Mouse (Mus musculus) heart, embryonic 11.5 days (tissue): ENCODE measurements at regions not wholly inside any gene's neighbourhood (a gene's known extent, or its start where the extent isn't known, plus 50 kb on each side); places are given as distances from the start of the nearest gene placed in this dataset.

ENCODE experiments used
- ATAC-seq: fragments of 200-750 bp; cut with Nextera tagmentation; replicated peaks from 2 replicates; pipeline ENCODE4 v1.8.0; 2017; ENCODE audit warnings: moderate library complexity; ENCODE audit not compliant: insufficient number of reproducible peaks, low FRiP score, low TSS enrichment
- H3K27ac ChIP-seq: fragments of 300-500 bp; sonication (generic); 2 replicates; pipeline ENCODE4 v1.5.1; 2014; ENCODE audit warnings: mild to moderate bottlenecking, low read depth, low read length
- H3K27me3 ChIP-seq: fragments of 300-500 bp; sonication (generic); 2 replicates; pipeline ENCODE4 v1.6.1; 2014; ENCODE audit warnings: mild to moderate bottlenecking, low read length, mixed read lengths; ENCODE audit not compliant: control insufficient read depth, insufficient read depth
- H3K36me3 ChIP-seq: fragments of 300-500 bp; sonication (generic); 2 replicates; pipeline ENCODE4 v1.6.1; 2014; ENCODE audit warnings: mild to moderate bottlenecking, low read length, moderate library complexity, mixed read lengths; ENCODE audit not compliant: control insufficient read depth, insufficient read depth
- H3K4me1 ChIP-seq: fragments of 300-500 bp; sonication (generic); 2 replicates; pipeline ENCODE4 v1.6.1; 2014; ENCODE audit warnings: low read length; ENCODE audit not compliant: control insufficient read depth, insufficient read depth
- H3K4me2 ChIP-seq: fragments of 300-500 bp; sonication (generic); 2 replicates; pipeline ENCODE4 v1.6.1; 2014; ENCODE audit warnings: mild to moderate bottlenecking, moderate library complexity
- H3K4me3 ChIP-seq: fragments of 300-500 bp; sonication (generic); 2 replicates; pipeline ENCODE4 v1.5.1; 2014; ENCODE audit warnings: low read depth, low read length
- H3K9ac ChIP-seq: fragments of 300-500 bp; sonication (generic); 2 replicates; pipeline ENCODE4 v1.6.1; 2014; ENCODE audit warnings: mild to moderate bottlenecking, low read depth, low read length, moderate library complexity
- H3K9me3 ChIP-seq: fragments of 300-500 bp; sonication (generic); replicated peaks from 2 replicates; pipeline ENCODE4 v1.6.1; 2016; ENCODE audit warnings: low read length; ENCODE audit not compliant: control insufficient read depth
- WGBS: fragments of 180-500 bp; shearing (Covaris S2); extraction: QIAGEN DNeasy Blood & Tissue Kit; methylation state at CpG from one replicate; pipeline ENCODE4 v1.1.7; 2014; ENCODE audit not compliant: insufficient replicate concordance; 5-methylcytosine and 5-hydroxymethylcytosine counted together

DNA sequence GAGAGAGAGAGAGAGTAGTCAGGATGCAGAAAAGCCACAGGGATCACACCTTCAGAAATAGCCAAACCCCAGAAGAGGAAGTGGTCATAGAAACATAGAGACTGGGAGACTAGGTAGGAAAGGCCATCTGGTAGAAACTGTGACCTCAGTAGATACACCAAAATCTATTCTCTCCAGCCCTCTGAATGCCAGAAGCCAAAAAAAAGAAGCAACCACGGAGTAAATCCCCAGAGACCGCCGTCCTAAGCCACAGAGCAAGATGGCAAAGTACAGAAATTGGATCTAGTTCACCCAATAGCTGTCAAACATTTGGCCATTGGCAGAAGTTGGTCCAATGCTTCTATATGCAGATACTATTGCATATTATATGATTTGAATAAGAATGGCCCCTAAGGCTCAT lies 86.5 kb upstream of the Usp24 start:
- 0 out of 2 replicates have a peak, but pooled peaks cover 6% of the 10 kb centered on the region for H3K4me1 ChIP-seq
- no peak overlapping the region for H3K4me3 ChIP-seq
- H3K4me2 ChIP-seq, result no peak overlapping the region
- H3K36me3 ChIP-seq, result no peaks in the 10 kb centered on the region
- H3K9me3 ChIP-seq, result no peaks in the 10 kb centered on the region
- ATAC-seq, result no peak
- no peak overlapping the region for H3K27ac ChIP-seq
- 60% methylated on average over 3 of the region's 3 CpGs for WGBS
- no peak overlapping the region for H3K9ac ChIP-seq
- no peaks in the 10 kb centered on the region for H3K27me3 ChIP-seq

DNA sequence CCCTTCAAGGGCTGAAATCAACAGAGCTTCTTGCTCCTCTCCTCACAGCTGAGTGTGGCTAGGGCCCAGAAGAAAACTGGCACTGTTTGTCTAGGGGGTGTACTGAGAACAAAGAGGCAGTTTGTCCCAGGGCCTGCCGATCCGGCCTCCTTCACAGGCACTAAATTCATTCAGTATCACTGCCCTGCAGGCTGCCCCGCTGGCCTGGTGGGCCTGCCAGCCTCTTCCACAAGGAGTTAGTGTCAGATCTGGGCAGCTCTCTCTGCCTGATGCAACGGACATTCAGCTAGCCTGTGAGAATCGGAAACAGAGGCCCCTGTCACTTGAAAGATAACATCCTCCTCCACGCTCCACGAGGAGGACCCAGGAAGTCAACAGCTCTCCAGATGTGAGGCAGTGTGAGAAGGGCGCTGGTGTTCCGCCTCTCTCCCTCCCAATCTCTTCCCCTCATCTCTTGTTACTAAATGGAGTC lies 83.5 kb upstream of the Usp24 start:
- Histone ChIP-seq H3K36me3 (no peaks in the 10 kb centered on the region), H3K4me3 (no peak overlapping the region), H3K9me3 (no peaks in the 10 kb centered on the region), H3K4me2 (peak overlapping the region; percentile 23), H3K9ac (0 out of 2 replicates have a peak overlapping the region, but pooled peaks have one; percentile 13), H3K4me1 (0 out of 2 replicates have a peak, but pooled peaks cover 6% of the 10 kb centered on the region), H3K27me3 (no peaks in the 10 kb centered on the region), H3K27ac (peak overlapping the region; percentile 47; the same call in 1 of the 2 replicates)
- no peak for ATAC-seq
- 15% methylated on average over 9 of the region's 9 CpGs for WGBS

DNA sequence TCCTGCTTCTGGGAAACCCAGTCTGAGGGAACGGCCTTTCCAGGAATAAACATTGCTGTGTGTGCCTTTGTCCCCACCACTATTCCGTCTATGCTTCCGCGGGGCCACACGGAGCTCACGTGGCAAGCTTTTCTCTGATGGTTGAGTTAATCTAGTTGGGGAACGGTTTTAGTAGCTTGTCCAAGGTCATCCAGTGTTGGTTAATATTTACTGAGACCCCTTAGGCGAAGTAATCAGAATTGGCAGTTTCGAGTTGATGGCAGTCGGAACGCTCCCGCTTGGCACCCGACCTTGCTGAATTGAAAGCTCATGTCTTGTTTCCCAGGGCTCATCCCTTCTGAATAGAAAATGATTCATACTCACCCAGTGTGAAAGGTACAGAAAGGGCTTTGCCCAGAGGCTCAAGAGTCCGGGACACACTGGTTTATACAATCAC lies 71.6 kb upstream of the Usp24 start:
- no peaks in the 10 kb centered on the region for H3K27me3 ChIP-seq
- 88% methylated on average over 14 of the region's 14 CpGs for WGBS
- no peak overlapping the region for H3K27ac ChIP-seq
- ATAC-seq, result no peak
- 0 out of 2 replicates have a peak, but pooled peaks cover 2% of the 10 kb centered on the region for H3K9me3 ChIP-seq
- peaks cover 2% of the 10 kb centered on the region; the same call in 1 of the 2 replicates for H3K4me1 ChIP-seq
- H3K4me2 ChIP-seq, result no peak overlapping the region
- H3K4me3 ChIP-seq, result no peak overlapping the region
- no peak overlapping the region for H3K9ac ChIP-seq
- no peaks in the 10 kb centered on the region for H3K36me3 ChIP-seq

DNA sequence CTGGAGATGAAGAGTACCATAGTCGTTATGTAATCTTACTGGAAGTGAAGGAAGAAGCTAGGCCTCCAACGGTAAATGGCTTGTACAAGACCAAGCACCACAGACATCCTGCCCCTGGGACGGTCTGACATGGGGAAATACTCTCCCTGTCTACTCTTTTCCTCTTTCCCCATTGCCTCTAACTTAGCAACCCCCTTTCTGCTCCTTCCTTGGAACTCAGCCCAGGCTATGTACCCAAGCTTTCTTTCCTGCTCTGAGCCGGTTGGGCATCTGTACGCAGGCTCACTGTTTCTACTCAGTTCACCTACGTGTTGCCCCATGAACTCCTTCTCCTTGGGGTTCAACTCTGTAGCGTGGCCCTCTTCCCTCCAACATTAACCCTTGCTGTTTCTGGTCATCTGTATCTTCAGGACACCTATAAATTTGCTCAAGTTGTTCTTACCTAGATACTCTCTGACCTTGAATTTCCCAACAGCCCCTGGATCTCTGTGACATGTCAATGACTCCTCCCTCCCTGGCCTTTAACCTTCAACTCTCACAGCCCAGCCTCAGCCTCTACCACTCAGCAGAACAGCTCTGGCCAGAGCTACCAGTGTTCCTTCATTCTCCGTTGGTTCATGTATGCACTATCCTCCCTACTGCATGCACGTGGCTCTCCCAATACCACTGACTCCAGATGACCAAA lies 71.0 kb upstream of the Usp24 start:
- H3K27ac ChIP-seq, result no peak overlapping the region
- 80% methylated on average over 9 of the region's 9 CpGs for WGBS
- no peak overlapping the region for H3K4me3 ChIP-seq
- no peak for ATAC-seq
- H3K27me3 ChIP-seq, result no peaks in the 10 kb centered on the region
- H3K4me2 ChIP-seq, result no peak overlapping the region
- peaks cover 4% of the 10 kb centered on the region; the same call in 1 of the 2 replicates for H3K4me1 ChIP-seq
- H3K9me3 ChIP-seq, result 0 out of 2 replicates have a peak, but pooled peaks cover 2% of the 10 kb centered on the region
- H3K9ac ChIP-seq, result no peak overlapping the region
- H3K36me3 ChIP-seq, result no peaks in the 10 kb centered on the region

DNA sequence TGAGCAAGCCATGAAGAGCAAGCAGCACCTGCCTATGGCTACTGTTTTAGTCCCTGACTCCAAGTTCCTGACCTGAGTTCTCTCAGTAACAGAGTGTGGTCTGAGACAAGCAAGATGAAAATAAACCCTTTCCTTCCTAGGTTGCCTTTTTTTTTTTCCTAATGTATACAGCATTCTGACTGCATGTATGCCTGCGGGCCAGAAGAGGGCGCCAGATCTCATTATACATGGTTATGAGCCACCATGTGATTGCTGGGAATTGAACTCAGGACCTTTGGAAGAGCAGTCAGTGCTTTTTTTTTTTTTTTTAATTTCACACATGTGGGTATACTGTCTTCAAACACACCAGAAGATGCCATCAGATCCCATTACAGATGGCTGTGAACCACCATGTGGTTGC lies 69.3 kb upstream of the Usp24 start:
- H3K4me2 ChIP-seq, result no peak overlapping the region
- H3K9ac ChIP-seq, result no peak overlapping the region
- H3K27ac ChIP-seq, result no peak overlapping the region
- H3K9me3 ChIP-seq, result 0 out of 2 replicates have a peak, but pooled peaks cover 2% of the 10 kb centered on the region
- WGBS, result 66% methylated on average over 2 of the region's 2 CpGs
- H3K4me3 ChIP-seq, result no peak overlapping the region
- H3K4me1 ChIP-seq, result peaks cover 4% of the 10 kb centered on the region; the same call in 1 of the 2 replicates
- H3K36me3 ChIP-seq, result no peaks in the 10 kb centered on the region
- H3K27me3 ChIP-seq, result no peaks in the 10 kb centered on the region
- ATAC-seq, result no peak

DNA sequence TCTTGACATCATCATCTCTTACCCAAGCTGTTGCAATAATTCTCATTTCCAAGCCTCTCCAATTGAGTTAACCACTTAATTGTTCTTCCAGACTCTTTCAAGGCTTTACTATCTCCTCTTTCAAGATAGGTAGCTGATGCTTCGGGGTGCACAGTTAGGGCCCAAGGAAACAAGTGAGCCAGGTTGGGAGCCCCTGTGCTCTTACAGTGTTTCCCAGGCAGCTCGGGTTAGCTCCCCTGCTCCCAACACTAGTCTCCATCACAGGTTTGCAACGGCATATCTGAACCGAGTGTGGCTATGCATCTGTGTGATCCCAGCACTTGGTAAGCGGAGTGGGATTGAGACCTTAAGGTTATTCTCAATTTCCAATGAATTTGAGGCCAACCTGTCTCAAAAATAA lies 68.6 kb upstream of the Usp24 start:
- Histone ChIP-seq H3K27ac (no peak overlapping the region), H3K36me3 (no peaks in the 10 kb centered on the region), H3K27me3 (no peaks in the 10 kb centered on the region), H3K4me1 (peaks cover 4% of the 10 kb centered on the region; the same call in 1 of the 2 replicates), H3K4me2 (no peak overlapping the region), H3K9me3 (0 out of 2 replicates have a peak, but pooled peaks cover 2% of the 10 kb centered on the region), H3K4me3 (no peak overlapping the region), H3K9ac (no peak overlapping the region)
- ATAC-seq, result no peak
- 88% methylated on average over 5 of the region's 5 CpGs for WGBS

DNA sequence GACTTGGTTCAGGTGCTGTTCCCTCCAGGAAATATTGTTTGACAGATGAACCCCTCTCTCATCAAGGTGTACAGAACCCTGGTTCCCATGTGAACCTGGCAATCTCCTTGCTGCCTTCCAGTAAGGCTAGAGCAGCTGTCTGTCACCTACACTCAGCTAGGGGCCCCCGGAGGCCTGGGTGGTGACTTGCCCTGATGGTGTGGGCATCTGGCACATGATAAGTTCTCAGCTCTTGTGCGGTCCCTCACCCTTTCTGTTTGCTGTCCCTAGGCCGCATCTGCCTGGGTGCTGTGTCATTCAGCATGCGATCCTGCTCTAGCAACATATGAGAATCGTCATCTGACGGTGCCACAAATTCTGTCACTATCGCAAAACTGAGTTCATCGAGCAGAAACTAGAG lies 67.7 kb upstream of the Usp24 start:
- Histone ChIP-seq H3K36me3 (no peaks in the 10 kb centered on the region), H3K27ac (no peak overlapping the region), H3K4me2 (no peak overlapping the region), H3K4me1 (peaks cover 4% of the 10 kb centered on the region; the same call in 1 of the 2 replicates), H3K9ac (no peak overlapping the region), H3K9me3 (0 out of 2 replicates have a peak, but pooled peaks cover 2% of the 10 kb centered on the region), H3K4me3 (no peak overlapping the region), H3K27me3 (no peaks in the 10 kb centered on the region)
- no peak for ATAC-seq
- 82% methylated on average over 8 of the region's 8 CpGs for WGBS

DNA sequence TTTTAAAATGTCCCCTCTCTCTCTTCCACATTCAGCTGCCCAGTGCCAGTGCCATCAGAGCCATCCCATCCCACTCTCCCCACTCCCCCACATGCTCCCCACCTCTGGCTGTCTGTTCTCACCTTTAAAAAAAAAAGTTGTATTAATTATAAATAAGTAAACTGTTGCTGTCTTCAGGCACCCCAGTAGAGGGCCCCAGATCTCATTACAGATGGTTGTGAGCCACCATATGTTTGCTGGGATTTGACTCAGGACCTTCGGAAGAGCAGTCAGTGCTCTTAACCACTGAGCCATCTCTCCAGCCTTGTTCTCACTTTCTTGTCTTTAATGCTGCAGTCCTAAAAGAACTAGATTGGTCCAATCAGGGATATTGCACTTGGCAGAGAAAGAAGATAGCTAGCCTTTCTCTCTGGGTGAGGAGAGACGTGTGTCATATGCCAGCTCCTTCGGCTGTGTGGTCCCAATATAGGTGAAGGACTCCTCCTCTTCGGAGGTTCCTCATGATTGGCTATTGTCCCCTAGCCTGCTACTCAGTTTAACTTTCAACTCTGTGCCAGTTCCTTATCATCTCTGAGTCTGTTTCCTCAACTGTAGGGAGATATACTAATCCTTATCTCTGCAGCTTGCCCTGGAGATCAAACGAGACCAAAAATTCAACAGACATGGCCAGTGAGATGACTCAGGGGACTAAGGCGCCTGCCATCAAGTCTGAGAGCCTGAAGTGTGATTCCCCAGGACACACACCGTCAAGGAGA lies 66.8 kb upstream of the Usp24 start:
- H3K9me3 ChIP-seq, result 0 out of 2 replicates have a peak, but pooled peaks cover 2% of the 10 kb centered on the region
- ATAC-seq, result no peak
- no peak overlapping the region for H3K4me2 ChIP-seq
- WGBS, result 24% methylated on average over 7 of the region's 7 CpGs
- no peak overlapping the region for H3K27ac ChIP-seq
- H3K9ac ChIP-seq, result no peak overlapping the region
- H3K4me3 ChIP-seq, result no peak overlapping the region
- no peaks in the 10 kb centered on the region for H3K36me3 ChIP-seq
- no peaks in the 10 kb centered on the region for H3K27me3 ChIP-seq
- H3K4me1 ChIP-seq, result peaks cover 4% of the 10 kb centered on the region; the same call in 1 of the 2 replicates
